Mouse (Mus musculus) bone marrow macrophage, adult 2 months (primary cell): Measurements from ENCODE around the gene Zfp579.

Source experiments
- CTCF ChIP-seq: IDR thresholded peaks from 2 replicates; pipeline ENCODE4 v1.5.1; 2012; ENCODE audit warnings: low read depth, mild to moderate bottlenecking, low read length, moderate library complexity
- POLR2A ChIP-seq: IDR thresholded peaks from 2 replicates; pipeline ENCODE4 v1.6.1; 2012; ENCODE audit warnings: mild to moderate bottlenecking, low read depth, low read length, borderline replicate concordance

- TF ChIP-seq CTCF (no peak), POLR2A (no peak)
Observed at GRCm38 (mm10) chr7:4934160-4934914, 61.6 kb downstream of the Zfp579 start.
